Mouse (Mus musculus) lung, postnatal 25 days (tissue): Measurements from ENCODE around the gene Alpk3.
"Not testable (repeated sequence)": the region's sequence is repeated elsewhere in the genome, so short reads cannot be mapped to it uniquely, and the experiment has no call there.

Source experiments
- DNase-seq: peaks from one replicate; pipeline ENCODE4 v3.0.0; 2022; ENCODE audit warnings: low spot score

Alpk3 gene

GRCm38 (mm10) chr7:81132851-81133279 lies 75.5 kb downstream of the Alpk3 start:
- DNase-seq = peak; percentile 53

DNA sequence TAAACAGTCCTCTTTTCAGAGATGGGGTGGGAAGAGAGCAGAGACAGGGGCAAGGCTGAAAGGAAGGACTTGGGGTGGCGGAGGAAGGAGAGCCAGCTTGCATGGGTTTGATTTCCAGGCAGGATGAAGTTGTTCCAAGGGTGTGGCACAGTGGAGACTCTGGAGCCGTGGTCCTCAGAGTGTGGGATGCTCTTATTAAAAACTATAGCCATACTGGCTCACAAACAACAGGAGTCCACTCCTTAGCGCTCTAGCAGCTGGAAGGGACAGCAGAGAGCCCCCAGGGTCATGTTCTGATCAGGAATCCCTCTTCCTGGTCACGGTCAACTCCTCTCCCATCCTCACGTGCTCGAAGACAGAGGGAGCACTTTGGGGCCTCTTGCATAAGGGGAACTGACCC lies 76.0 kb downstream of the Alpk3 start:
- no peak for DNase-seq

GRCm38 (mm10) chr7:81133941-81134340 lies 76.5 kb downstream of the Alpk3 start:
- no peak for DNase-seq

GRCm38 (mm10) chr7:81134614-81135067 lies 77.2 kb downstream of the Alpk3 start:
- peak; percentile 74 for DNase-seq

DNA sequence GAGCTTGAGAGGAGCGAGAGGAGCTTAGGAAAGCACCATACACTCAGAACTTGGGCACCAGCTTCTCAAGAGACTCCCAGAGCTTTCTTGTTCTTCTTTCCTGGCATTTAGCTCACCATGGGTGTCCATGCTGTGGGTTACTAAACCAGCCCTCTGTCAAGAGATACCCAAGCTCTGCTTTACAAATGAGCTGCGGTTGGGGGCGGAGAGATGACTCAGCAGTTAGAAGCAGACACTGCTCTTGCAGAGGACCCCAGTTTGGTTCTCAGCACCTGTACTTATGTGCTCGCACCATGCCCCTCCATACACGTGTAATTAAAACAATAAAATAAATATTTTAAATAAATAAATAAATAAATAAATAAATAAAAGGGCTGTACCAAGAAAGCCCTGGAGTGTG lies 79.9 kb downstream of the Alpk3 start:
- DNase-seq = no peak

DNA sequence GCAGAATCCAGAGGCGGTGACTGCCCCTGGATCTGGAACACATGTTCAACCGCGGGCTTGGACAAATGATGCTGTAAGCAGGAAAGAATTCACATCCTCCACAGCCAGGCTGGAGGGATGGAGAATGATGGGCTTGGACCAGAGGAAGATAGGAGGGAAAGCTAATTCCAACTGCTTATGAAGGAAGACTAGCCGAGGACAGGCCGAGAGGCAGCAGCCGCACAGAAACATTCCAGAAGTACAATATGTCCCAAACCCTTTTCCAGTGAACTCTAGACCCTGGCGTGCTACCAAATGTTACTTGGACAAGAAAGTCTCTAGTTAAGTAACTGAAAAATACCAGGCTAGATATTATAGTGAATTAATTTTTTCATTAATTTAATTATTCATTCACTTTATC lies 81.7 kb downstream of the Alpk3 start:
- peak; percentile 67 for DNase-seq

GRCm38 (mm10) chr7:81139671-81140404 lies 82.4 kb downstream of the Alpk3 start:
- no peak for DNase-seq

DNA sequence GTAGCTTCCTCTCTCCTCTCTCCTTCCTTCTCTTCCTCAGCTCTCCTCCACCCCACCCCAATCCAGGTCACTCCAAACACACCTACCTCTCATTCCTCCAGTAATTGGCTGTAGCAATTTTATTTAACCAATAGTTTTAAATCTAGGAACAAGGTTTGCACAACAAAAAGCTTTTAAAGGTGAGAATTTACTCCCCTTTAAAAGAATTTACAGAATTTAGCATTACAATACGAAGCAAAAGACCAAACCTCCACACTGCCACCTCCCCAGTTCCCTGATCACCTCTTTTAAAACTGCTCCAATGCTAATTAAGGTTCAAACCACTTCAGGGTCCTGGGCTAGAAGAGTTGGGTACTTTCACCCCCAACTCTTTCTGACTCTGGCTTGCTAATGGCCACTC lies 84.1 kb downstream of the Alpk3 start:
- no peak for DNase-seq

DNA sequence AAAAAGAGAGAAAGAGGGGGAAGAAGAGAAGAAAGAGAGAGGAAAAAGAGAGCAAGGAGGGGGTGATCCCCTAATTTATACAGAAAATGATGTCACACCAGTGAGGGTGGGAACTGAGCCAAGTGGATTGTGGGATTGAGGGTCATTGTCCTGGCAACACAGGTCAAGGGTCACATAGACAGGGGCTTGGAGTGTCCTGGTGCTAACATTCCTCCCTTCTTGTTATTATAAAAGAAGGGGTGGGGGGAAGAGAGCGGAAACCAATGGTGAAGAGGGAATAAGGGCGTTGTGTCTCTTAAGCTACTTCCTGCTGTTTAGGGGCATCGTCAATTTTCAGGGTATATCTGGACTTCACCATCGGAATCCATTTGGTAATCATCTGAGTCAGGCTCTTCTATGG lies 85.7 kb downstream of the Alpk3 start:
- DNase-seq = not testable (repeated sequence)

DNA sequence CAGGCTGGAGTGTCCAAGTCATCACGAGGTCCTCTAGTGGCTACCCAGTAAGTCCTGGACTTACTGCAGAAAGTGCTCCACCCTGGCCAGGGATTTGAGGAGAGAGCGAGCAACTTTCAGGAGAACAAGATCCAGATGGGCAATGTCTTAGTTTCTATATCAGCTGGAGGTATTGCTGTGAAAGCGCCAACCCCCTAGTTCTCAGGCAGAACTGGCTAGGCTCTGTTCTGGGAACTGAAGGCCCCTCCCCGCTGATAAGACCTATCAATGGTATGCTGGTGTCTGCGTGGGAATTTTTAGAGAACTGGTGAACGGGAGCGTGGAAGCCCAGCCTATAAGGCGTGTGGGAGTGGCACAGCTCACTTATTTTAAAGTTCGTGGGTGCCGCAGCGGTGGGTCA lies 92.4 kb downstream of the Alpk3 start:
- DNase-seq = no peak

GRCm38 (mm10) chr7:81151216-81151615 lies 93.8 kb downstream of the Alpk3 start:
- no peak for DNase-seq

GRCm38 (mm10) chr7:81152306-81152705 lies 94.9 kb downstream of the Alpk3 start:
- DNase-seq = no peak

- no peak for DNase-seq
Measured at GRCm38 (mm10) chr7:81152826-81153225, 95.4 kb downstream of the Alpk3 start.

GRCm38 (mm10) chr7:81153327-81153726 lies 95.9 kb downstream of the Alpk3 start:
- no peak for DNase-seq

DNA sequence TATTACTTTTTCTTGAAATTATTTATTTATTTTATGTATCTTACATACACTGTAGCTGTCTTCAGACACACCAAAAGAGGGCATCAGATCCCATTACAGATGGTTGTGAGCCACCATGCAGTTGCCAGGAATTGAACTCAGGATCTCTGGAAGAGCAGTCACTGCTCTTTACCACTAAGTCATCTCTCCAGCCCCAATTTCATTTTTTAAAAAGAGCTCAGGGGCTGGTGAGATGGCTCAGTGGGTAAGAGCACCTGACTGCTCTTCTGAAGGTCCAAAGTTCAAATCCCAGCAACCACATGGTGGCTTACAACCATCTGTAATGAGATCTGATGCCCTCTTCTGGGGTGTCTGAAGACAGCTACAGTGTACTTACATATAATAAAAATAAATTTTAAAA lies 96.8 kb downstream of the Alpk3 start:
- not testable (repeated sequence) for DNase-seq

DNA sequence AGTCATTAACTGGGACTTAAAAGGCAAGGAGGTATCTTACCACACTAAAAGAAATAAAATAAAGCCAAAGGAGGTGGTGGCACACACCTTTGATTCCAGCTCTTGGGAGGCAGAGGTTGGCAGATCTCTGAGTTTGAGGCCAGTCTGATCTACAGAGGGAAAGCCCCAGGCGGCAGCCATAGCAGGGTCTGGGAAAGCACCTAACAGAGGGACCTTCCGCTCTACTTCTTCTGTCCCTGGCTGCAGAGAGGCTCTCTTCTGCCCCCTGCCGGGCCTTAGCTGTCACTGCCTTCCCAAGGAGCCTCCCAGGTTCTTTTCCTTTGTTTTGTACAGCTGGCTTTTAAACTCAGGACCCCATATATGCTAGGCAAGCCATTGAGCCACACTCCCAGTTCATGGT lies 97.6 kb downstream of the Alpk3 start:
- DNase-seq = peak; percentile 59
